Mouse (Mus musculus) testis, adult 10 weeks (tissue): ENCODE results near the gene Chordc1. TPM values are rescaled to one million over a fixed set of nuclear protein-coding genes. Genes with fewer than 3 reads are reported as not detected.

Experiments
- polyA plus RNA-seq: library from polyadenylated mRNA; stranded (reverse); fragments of 350-450 nt; fragmentation: Illumina TruSeq; extraction: RNeasy Lipid Tissue Mini Kit (QIAGEN cat#74804); gene quantifications from one replicate; pipeline ENCODE4 v1.2.3, GENCODE M21; 2014; ENCODE audit warnings: low read depth, low replicate concordance

Gene Chordc1
- 52.2 TPM for polyA plus RNA-seq

DNA sequence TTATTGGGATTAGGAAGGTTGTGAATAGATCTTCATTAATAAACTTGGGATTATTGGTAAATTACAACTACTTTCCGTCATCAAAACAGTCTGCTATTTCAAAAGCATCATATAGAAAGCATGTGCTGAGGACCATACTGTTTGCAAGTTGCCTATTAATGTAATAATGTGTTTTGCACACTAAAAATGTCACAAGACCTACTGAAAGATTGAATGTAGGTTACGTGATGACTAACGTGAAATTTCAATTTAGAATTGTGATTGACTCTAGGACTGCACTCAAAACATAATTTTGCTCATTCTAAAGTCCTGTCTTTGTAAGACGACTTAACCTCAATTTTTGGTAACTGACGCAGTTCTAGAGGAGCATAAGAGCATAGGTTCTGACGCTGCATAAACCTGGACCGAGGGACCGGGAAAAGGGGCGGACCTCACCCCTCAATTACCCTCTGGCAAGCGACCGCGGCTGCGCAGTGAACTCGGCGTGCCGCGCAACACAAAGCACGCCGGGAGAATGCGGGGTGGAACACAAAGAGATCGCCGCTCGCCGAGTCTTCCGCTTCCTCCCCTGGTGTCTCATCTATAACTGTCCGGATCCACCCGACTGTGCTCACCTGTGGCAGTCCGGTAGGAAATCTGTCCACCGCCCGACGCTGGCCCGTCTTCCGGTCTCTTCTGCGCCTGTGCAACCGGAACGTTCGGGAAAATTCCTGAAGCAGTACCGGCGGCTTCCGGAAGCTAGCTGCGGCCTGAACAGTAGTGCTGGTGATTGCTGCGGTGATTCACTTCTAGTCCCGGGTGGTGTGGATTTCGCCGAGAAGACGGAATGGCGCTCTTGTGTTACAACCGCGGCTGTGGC lies at the start of gene Chordc1:
Gene Chordc1 (plus strand): TSS at position 555 of the 859 bp plus-strand sequence.

Other genes with a start within 250 kb of the Chordc1 start
- 39.3 TPM for gene Naalad2, start 110.9 kb downstream of the Chordc1 start, polyA plus RNA-seq
- 1.2 TPM for gene Ubtfl1, start 112.3 kb downstream of the Chordc1 start, polyA plus RNA-seq
- not detected for gene Mbd3l2, start 138.5 kb downstream of the Chordc1 start, polyA plus RNA-seq
- 104 TPM for gene Zfp558, start 186.1 kb downstream of the Chordc1 start, polyA plus RNA-seq
- gene Mbd3l1, start 186.2 kb downstream of the Chordc1 start, polyA plus RNA-seq: 345 TPM